Mouse (Mus musculus): Measurements from ENCODE around the gene Hydin.
"Not testable (repeated sequence)": the region's sequence is repeated elsewhere in the genome, so short reads cannot be mapped to it uniquely, and the experiment has no call there.

The Hydin gene

GRCm38 (mm10) chr8:110266741-110267140 is at the start of gene Hydin:
Gene Hydin (plus strand): TSS chr8:110266977.
- peak; percentile 37 for DNase-seq (ENCODE audit: low spot score)

DNA sequence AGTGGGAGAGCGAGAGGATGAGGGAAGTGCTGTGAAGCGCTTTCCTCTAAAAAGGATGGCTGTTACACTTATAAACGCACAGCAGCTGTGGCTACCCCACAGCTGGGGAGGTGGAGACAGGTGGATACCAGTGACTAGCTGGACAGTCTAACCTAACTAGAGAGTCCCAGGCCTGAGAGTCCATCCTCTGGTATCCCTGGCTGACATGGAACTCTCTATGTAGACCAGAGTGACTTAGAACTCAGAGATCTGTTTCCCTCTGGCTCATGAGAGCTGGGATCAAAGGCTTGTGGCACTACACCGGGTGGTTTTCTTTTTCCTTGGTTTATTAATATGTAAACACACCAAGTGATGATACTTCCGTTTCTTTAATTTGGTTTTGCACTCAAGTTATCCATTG is 49.6 kb upstream of the Hydin start:
- no peak for DNase-seq (ENCODE audit: low spot score)

DNA sequence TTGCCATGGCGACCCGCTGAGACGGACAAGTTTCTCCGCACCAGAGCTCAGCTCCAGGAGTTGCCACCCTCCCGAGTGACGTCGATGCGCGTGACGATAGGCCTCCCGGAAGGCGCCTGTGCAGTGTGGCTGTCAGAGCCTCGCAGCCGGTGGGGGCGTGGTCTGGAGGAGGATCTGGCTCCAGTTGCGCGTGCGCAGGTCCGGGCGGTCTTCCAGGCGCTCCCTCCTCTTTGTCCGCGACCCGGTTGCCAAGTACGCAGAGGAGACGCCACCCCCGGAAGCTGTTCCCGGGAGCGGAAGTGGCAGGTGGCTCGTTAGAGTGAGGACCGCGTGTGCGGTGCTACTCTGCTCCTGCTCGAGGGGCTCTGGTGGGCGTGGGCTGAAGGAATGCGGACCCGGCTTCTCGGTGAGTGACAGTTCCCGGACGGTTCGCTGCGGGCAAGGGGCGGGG is 49.1 kb upstream of the Hydin start:
- DNase-seq (ENCODE audit: low spot score) = peak; percentile 98

- no peak for DNase-seq (ENCODE audit: low spot score)
Observed at GRCm38 (mm10) chr8:110218511-110218910, 48.3 kb upstream of the Hydin start.

DNA sequence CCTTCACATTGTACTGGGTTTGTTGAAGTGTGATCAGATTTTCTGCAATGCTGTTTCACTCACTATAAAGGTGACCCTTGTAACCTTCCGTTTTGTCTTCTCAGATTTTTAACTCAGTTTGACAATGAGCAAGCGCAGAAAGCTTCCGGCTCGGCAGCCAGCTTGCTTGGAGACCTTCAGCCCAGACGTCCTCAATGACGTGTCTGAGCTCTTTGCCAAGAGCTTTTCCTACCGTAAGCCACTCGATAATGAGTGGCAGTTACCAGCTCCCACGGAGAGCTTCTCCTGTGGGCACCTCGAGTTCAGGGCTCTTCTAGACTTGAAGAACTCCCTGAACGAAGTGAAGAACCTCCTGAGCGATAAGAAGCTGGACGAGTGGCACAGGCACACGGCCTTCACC is 45.8 kb upstream of the Hydin start:
- no peak for DNase-seq (ENCODE audit: low spot score)

- no peak for DNase-seq (ENCODE audit: low spot score)
Observed at GRCm38 (mm10) chr8:110230803-110231202, 36.0 kb upstream of the Hydin start.

DNA sequence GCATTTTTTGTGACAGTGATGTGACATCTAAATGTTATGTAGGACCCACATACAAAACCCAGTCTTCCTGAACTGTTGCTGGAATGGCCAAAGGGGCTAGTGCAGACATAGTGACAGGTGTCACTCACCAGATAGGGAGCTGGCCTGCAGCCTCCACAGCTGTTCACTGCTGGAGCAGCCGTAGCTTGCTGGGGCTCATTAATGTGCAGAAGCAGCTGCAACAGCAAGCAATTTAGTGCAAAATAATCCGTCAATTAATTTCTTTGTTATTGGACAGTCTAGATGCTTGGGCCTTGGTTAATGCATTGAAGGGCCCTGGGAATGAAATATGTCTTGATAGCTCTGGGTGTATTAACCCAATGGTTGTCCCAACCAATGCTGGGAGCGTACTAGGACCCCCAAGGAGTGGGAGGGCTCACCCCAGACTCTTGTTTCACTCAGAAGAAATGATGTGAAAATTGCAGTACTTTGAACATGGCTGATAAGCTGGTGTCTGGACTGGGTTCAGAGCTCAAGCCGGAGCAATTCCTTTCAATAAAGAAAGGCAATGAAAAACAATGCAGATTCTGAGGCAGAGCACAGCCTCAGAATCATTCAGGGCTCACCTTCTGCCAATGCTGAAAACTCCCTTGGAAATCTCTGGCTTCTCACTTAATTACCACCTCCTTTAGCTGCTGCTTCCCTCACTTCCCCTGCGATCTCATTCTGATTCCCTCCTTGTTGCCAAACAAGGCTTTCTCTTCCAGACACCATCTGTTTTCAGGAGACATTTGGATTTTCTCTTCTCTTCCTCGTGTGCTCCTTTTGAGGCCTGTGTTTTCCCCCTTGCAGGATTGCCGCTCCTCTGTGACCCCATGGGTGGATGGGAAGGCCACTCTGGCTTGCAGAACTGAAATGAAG is 24.2 kb upstream of the Hydin start:
- no peak for DNase-seq (ENCODE audit: low spot score)

GRCm38 (mm10) chr8:110244566-110244965 is 22.2 kb upstream of the Hydin start:
- no peak for DNase-seq (ENCODE audit: low spot score)

GRCm38 (mm10) chr8:110247238-110247637 is 19.5 kb upstream of the Hydin start:
- no peak for DNase-seq (ENCODE audit: low spot score)

DNA sequence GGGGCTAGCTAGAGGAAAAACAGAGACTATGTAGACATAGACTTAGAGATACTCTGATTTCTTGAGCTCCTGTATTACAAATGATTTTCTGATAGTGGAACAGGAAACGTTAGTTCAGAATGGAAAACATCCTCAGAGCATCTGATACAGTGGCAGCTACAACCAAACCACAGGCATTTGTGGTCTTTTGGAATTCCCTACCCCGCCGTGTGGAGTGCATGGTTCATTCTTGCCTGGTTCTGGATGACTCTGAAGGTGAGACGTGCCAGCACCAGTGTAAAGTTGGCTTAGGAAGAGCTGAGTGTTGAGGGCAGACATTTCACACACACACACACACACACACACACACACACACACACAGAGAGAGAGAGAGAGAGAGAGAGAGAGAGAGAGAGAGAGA is 12.8 kb upstream of the Hydin start:
- no peak for DNase-seq (ENCODE audit: low spot score)

DNA sequence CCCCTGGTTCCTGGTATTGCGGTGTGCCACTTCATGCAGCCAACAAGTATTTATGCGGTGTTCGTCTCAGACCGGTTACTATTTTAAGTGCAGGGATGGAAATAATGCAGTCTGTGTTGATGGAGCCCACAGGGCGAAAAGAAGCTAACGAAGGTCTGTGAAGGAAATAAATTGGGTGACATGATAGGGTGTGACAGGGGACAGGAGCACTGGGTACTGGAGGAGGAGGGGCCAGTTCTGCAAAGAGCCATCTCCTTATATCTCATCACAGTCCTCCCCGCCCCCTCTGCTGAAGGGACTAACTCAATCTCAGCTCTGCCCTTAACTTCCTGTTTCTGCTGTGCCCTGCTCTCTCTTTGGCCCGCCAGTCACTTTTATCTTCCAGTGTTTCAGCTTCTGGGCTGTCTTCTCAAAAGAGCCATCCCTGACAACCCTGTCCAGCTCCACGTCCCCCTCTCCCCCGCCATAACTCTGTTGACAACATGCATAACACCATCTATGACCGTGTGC is 926 bp upstream of the Hydin start:
- no peak for DNase-seq (ENCODE audit: low spot score)

DNA sequence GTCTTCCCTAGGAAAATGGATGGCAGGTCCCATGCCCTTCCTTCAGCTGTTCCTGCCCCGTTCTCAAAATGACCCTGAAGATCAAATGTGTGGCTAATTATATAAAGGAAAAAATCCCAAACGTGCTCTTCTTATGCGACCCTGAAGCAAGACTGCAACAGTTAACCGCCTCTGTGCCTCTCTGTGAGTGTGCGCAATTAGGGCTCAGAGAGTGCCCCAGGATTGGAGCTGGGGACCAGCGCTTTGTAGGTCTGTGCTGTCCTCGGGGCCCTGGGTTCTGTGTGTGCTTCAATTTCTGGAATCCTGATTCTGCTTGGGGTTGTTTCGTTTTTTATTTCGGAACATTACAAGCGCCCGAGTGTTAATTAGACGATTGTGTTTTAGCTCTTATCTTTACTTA is 491 bp downstream of the Hydin start:
- no peak for DNase-seq (ENCODE audit: low spot score)

DNA sequence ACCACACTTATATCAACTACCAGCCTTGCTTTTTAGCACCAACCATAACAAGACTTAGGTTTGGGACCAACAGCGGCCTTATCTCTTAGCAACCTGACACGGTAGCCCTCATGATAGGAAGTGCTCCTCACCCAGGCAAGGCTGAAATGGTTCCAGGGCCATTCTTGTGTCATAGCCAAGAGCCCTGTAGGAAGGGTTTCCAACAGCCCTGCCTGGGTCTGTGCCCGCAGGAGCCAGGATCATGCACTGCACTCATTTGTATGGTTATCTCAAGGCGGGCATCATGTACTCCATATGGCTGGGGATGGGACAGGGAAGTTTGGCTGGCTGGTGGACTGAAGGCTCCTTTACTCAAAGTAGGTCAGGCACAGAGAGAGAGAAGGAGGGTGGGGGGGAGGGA is 3.9 kb downstream of the Hydin start:
- DNase-seq (ENCODE audit: low spot score) = no peak

GRCm38 (mm10) chr8:110273394-110273793 is 6.6 kb downstream of the Hydin start:
- DNase-seq (ENCODE audit: low spot score) = no peak

DNA sequence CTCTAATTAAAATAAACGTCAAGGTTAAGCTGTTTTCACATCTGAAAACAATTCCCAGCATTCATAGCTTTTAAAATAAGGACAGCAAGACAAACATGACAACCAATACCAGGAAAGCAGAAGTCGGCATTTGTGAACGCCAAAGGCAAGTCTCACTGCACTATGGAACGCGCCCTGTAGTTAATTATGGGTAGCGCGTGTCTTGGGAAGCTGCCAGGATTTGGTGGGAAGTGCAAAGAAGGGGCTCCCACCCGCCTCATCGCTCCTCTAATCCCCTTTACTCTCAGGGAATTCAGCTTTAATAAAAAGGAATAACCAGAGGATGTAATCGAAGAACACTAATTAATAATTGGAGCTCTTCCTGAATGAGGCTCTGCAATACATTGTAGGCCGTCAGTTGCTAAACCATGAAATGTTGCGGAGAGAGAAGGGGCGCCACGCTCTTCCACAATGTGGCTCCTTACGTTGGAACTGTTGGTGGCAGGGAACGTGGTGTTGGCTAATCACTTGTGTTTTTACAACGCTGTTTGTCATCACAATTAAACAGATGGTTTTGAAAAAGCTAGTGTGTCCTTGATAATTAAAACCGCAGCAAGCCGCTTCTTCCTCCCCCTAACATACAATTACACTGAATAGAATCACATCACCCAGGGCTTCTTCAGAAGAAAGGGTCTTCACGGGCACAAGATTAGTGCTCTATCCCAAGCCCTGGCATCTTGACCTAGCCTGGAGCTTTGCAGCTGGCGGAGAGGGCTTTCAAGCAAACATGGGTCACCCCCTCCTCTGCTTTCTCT is 8.9 kb downstream of the Hydin start:
- no peak for DNase-seq (ENCODE audit: low spot score)

DNA sequence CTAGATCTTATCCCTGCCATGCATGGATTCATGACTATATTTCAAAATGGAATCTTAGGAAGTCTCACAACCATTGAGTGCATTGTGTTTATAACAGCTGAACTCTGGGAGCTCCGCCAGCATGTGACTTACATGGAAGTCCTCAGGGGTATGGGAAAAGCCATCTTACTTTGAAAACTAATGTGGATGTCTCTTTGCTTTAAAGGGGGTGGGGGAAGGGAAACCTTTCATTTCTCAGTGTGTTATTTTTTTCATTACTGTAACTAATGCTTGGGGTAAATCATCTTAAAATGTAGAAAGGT is 9.4 kb downstream of the Hydin start:
- no peak for DNase-seq (ENCODE audit: low spot score)

- no peak for DNase-seq (ENCODE audit: low spot score)
Observed at GRCm38 (mm10) chr8:110312715-110313114, 45.9 kb downstream of the Hydin start.

DNA sequence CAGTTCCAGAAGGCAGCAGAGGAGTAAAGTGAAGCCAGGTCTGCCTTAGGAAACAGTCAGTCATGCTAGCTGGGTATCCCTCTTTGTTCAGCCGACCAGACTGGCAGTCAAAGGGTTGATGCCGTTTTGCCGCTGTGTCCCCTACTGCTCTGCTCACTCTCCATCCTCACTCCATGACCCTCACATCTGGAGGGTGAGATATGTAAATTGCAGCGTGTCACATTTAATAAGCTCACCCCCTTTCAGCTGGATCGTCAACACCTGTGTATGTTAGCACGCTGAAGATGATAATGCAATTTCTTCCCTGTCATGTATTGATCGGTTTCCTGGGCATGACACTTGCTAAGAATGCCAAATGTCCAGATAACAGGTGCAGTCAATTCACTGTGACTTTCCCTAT is 49.0 kb downstream of the Hydin start:
- DNase-seq (ENCODE audit: low spot score) = no peak

- no peak for DNase-seq (ENCODE audit: low spot score)
Observed at GRCm38 (mm10) chr8:110319586-110319985, 52.8 kb downstream of the Hydin start.

GRCm38 (mm10) chr8:110321446-110321845 is 54.7 kb downstream of the Hydin start:
- no peak for DNase-seq (ENCODE audit: low spot score)

GRCm38 (mm10) chr8:110323981-110324574 is 57.3 kb downstream of the Hydin start:
- DNase-seq (ENCODE audit: low spot score) = no peak

- DNase-seq (ENCODE audit: low spot score) = not testable (repeated sequence)
Observed at GRCm38 (mm10) chr8:110327120-110327519, 60.3 kb downstream of the Hydin start.

DNA sequence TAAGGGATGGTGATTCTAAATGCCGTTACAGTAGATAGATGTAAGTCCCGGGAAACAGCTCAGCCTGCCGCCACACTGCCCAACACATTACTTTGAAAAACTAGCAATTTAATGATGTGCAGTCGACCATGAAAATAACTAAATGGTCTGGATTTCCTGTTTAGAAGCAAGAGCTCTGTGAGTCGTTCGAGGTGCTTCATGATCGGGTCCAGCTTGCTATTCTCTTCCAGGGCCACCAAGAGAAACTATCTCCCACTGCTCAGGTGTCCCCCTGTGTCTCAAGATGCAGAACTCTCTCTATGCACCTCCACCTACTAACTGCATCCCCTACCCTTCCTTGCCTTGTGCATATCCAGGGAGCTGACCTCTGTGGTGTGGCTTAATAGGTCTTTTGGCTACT is 66.6 kb downstream of the Hydin start:
- no peak for DNase-seq (ENCODE audit: low spot score)
